Mouse (Mus musculus) heart, postnatal 0 days (tissue): ENCODE data around the gene Pik3ca.

Experiments used
- CTCF ChIP-seq: IDR thresholded peaks from 2 replicates; pipeline ENCODE4 v1.5.1; 2016; ENCODE audit warnings: antibody characterized with exemption, control low read depth, low read depth
- EP300 ChIP-seq: IDR thresholded peaks from 2 replicates; pipeline ENCODE4 v1.6.1; 2016; ENCODE audit warnings: antibody characterized with exemption, low read depth

DNA sequence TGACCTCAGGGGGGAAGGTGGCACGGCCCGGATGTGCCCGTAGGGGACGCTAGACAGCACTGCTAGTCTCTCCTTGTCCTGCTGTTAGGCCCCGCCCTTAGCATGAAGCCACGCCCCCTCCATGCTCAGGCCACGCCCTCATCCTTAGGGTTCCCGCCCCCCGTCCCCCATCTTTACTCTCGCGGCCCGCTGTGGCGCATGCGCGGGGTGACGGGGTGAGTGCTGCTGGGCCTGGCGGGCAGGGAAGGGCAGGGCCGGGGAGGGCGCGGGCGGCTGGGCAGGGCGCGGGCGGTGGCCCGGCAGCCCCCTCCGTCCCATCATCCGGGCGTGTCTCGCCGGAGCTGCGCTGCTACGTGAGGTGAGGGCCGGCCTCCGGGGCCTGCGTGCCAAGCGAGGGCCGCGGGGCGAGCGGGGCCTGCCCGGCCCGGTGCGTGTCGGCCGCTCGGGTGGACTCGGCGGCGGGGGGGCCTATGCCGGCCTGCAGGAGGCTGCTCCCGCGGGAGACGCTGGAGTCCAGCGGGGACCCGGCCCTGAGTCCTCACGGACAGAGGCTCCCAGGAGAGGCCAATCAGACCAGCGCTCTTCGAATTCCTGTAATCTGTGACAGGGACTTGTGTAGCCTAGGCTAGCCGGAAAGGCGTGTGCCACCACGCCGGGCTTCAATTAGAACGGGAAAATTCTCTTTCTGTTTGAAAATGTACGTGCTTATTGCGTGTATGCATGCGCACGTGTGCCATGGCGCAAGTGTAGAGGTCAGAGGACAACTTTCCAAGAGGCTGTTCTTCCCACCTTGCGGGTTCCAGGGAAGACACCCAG, 113.1 kb downstream of the Pik3ca start:
- TF ChIP-seq CTCF (peak; percentile 69), EP300 (no peak)
